Mouse (Mus musculus): ENCODE data around the gene Zbtb45. TPM values are rescaled to one million over a fixed set of nuclear protein-coding genes. Genes with fewer than 3 reads are reported as not detected.

The Zbtb45 gene
- total and polyA plus RNA-seq, 3 experiments: 6.8 to 14.1 (median 9.3) TPM

GRCm38 (mm10) chr7:13053501-13053900, 43.7 kb upstream of the Zbtb45 start:
- TF ChIP-seq EP300 (IDR thresholded peaks at IDR 0.05; ENCODE audit: insufficient read depth, low read depth, low read length): no peak
- TF ChIP-seq CTCF (IDR thresholded peaks at IDR 0.05): no peak
- TF ChIP-seq POLR2A (IDR thresholded peaks at IDR 0.05; ENCODE audit: insufficient read depth, low read depth, low read length): no peak
- no peaks in the 10 kb centered on the region for H3K36me3 ChIP-seq (ENCODE audit: control insufficient read depth, insufficient read depth, low read length)
- DNase-seq: no peak
- peak overlapping the region; percentile 89; the same call in 1 of the 2 replicates for H3K27ac ChIP-seq
- WGBS: 91% methylated on average over 2 of the region's 2 CpGs
- no peak overlapping the region for H3K9ac ChIP-seq (ENCODE audit: low read depth, low read length)
- H3K79me2 ChIP-seq (replicated peaks; ENCODE audit: control insufficient read depth, insufficient read depth, low read length): no peaks in the 10 kb centered on the region
- peak overlapping the region; percentile 59 for H3K4me3 ChIP-seq
- intact Hi-C loops (cut with DNase I): loop anchor here (5.0 kb wide), 1 partner anchor 224 kb away; the partner anchor contains the start of genes Lig1 and Zswim9
- H3K4me1 ChIP-seq (ENCODE audit: control insufficient read depth, insufficient read depth, low read length): no peaks in the 10 kb centered on the region
- no peaks in the 10 kb centered on the region for H3K27me3 ChIP-seq (ENCODE audit: control insufficient read depth, insufficient read depth, low read length)

GRCm38 (mm10) chr7:13053001-13053400, 43.2 kb upstream of the Zbtb45 start:
- intact Hi-C loops (cut with DNase I): loop anchor here (5.0 kb wide), 1 partner anchor 224 kb away; the partner anchor contains the start of genes Lig1 and Zswim9
- Histone ChIP-seq H3K79me2 (replicated peaks; ENCODE audit: control insufficient read depth, insufficient read depth, low read length) (no peaks in the 10 kb centered on the region), H3K4me3 (no peak overlapping the region), H3K36me3 (ENCODE audit: control insufficient read depth, insufficient read depth, low read length) (no peaks in the 10 kb centered on the region), H3K27ac (no peak overlapping the region), H3K9ac (ENCODE audit: low read depth, low read length) (no peak overlapping the region), H3K4me1 (ENCODE audit: control insufficient read depth, insufficient read depth, low read length) (no peaks in the 10 kb centered on the region), H3K27me3 (ENCODE audit: control insufficient read depth, insufficient read depth, low read length) (no peaks in the 10 kb centered on the region)
- no peak for DNase-seq
- WGBS: 88% methylated on average over 13 of the region's 13 CpGs
- TF ChIP-seq EP300 (IDR thresholded peaks at IDR 0.05; ENCODE audit: insufficient read depth, low read depth, low read length) (no peak), CTCF (IDR thresholded peaks at IDR 0.05) (no peak), POLR2A (IDR thresholded peaks at IDR 0.05; ENCODE audit: insufficient read depth, low read depth, low read length) (no peak)

DNA sequence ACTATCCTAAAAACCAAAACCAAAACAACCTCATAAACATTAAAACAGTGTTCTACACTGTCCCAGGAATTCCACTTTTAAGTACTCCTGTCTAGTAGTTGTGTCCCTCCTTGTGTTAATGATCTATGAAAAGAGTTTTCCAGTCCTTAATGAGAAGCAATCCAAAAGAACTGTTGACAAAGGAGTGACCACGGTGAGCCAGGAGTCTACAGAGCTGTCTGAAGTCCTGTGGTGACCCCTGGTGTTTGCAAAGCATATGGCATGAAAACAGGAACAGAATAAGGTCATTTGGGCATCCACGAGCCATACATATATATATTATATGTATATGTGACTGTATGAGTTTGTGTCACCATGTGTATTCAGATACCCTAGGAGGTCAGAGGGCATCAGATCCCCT, 36.2 kb upstream of the Zbtb45 start:
- WGBS: 0% methylated on average over 2 of the region's 2 CpGs
- intact Hi-C loops (cut with DNase I): loop anchor here (1.0 to 10.0 kb wide), 3 partner anchors 37 to 137 kb away; partner anchors contain the start of gene Zfp324
- no peaks in the 10 kb centered on the region for H3K36me3 ChIP-seq (ENCODE audit: control insufficient read depth, insufficient read depth, low read length)
- H3K9ac ChIP-seq (ENCODE audit: low read depth, low read length): no peak overlapping the region
- TF ChIP-seq POLR2A (IDR thresholded peaks at IDR 0.05; ENCODE audit: insufficient read depth, low read depth, low read length) (no peak), EP300 (IDR thresholded peaks at IDR 0.05; ENCODE audit: insufficient read depth, low read depth, low read length) (peak; percentile 76; the same call in 1 of the 2 replicates), CTCF (IDR thresholded peaks at IDR 0.05) (peak; percentile 91)
- H3K4me3 ChIP-seq: no peak overlapping the region
- no peak overlapping the region for H3K27ac ChIP-seq
- H3K4me1 ChIP-seq (ENCODE audit: control insufficient read depth, insufficient read depth, low read length): no peaks in the 10 kb centered on the region
- no peaks in the 10 kb centered on the region for H3K79me2 ChIP-seq (replicated peaks; ENCODE audit: control insufficient read depth, insufficient read depth, low read length)
- peak in 1 of 2 experiments; percentile 58 for DNase-seq
- peaks cover 15% of the 10 kb centered on the region for H3K27me3 ChIP-seq (ENCODE audit: control insufficient read depth, insufficient read depth, low read length)

- Histone ChIP-seq H3K36me3 (ENCODE audit: control insufficient read depth, insufficient read depth, low read length) (no peaks in the 10 kb centered on the region), H3K27me3 (ENCODE audit: control insufficient read depth, insufficient read depth, low read length) (peaks cover 15% of the 10 kb centered on the region), H3K4me1 (ENCODE audit: control insufficient read depth, insufficient read depth, low read length) (no peaks in the 10 kb centered on the region), H3K4me3 (peak overlapping the region; percentile 41; the same call in 1 of the 2 replicates), H3K9ac (ENCODE audit: low read depth, low read length) (peak overlapping the region; percentile 15), H3K79me2 (replicated peaks; ENCODE audit: control insufficient read depth, insufficient read depth, low read length) (no peaks in the 10 kb centered on the region), H3K27ac (no peak overlapping the region)
- no peak for TF ChIP-seq CTCF (IDR thresholded peaks at IDR 0.05)
- TF ChIP-seq POLR2A (IDR thresholded peaks at IDR 0.05; ENCODE audit: insufficient read depth, low read depth, low read length): no peak
- WGBS: 7% methylated on average over 23 of the region's 23 CpGs
- DNase-seq: peak in 1 of 2 experiments; percentile 6
- intact Hi-C loops (cut with DNase I): loop anchor here (10.0 kb wide), 1 partner anchor 79 kb away; the partner anchor contains the start of gene Zfp324
Observed at GRCm38 (mm10) chr7:13044254-13044625, 34.4 kb upstream of the Zbtb45 start.

- peak in 1 of 2 experiments; percentile 9 for DNase-seq
- peak overlapping the region; percentile 15 for H3K9ac ChIP-seq (ENCODE audit: low read depth, low read length)
- peak overlapping the region; percentile 41 for H3K4me3 ChIP-seq
- intact Hi-C loops (cut with DNase I): loop anchor here (10.0 kb wide), 1 partner anchor 79 kb away; the partner anchor contains the start of gene Zfp324
- peaks cover 15% of the 10 kb centered on the region for H3K27me3 ChIP-seq (ENCODE audit: control insufficient read depth, insufficient read depth, low read length)
- no peaks in the 10 kb centered on the region for H3K36me3 ChIP-seq (ENCODE audit: control insufficient read depth, insufficient read depth, low read length)
- 7% methylated on average over 88 of the region's 88 CpGs for WGBS
- H3K79me2 ChIP-seq (replicated peaks; ENCODE audit: control insufficient read depth, insufficient read depth, low read length): no peaks in the 10 kb centered on the region
- TF ChIP-seq POLR2A (IDR thresholded peaks at IDR 0.05; ENCODE audit: insufficient read depth, low read depth, low read length): no peak
- TF ChIP-seq CTCF (IDR thresholded peaks at IDR 0.05): no peak
- no peak for TF ChIP-seq EP300 (IDR thresholded peaks at IDR 0.05; ENCODE audit: insufficient read depth, low read depth, low read length)
- H3K4me1 ChIP-seq (ENCODE audit: control insufficient read depth, insufficient read depth, low read length): peaks cover 3% of the 10 kb centered on the region
- H3K27ac ChIP-seq: no peak overlapping the region
Observed at GRCm38 (mm10) chr7:13043445-13044253, 33.8 kb upstream of the Zbtb45 start.

GRCm38 (mm10) chr7:13043120-13043444, 33.2 kb upstream of the Zbtb45 start:
- Histone ChIP-seq H3K4me1 (ENCODE audit: control insufficient read depth, insufficient read depth, low read length) (peaks cover 4% of the 10 kb centered on the region), H3K9ac (ENCODE audit: low read depth, low read length) (no peak overlapping the region), H3K36me3 (ENCODE audit: control insufficient read depth, insufficient read depth, low read length) (no peaks in the 10 kb centered on the region), H3K27me3 (ENCODE audit: control insufficient read depth, insufficient read depth, low read length) (peaks cover 15% of the 10 kb centered on the region), H3K4me3 (no peak overlapping the region), H3K27ac (no peak overlapping the region), H3K79me2 (replicated peaks; ENCODE audit: control insufficient read depth, insufficient read depth, low read length) (no peaks in the 10 kb centered on the region)
- WGBS: 55% methylated on average over 16 of the region's 16 CpGs
- intact Hi-C loops (cut with DNase I): loop anchor here (10.0 kb wide), 1 partner anchor 78 kb away; the partner anchor contains the start of gene Zfp324
- TF ChIP-seq CTCF (IDR thresholded peaks at IDR 0.05) (no peak), EP300 (IDR thresholded peaks at IDR 0.05; ENCODE audit: insufficient read depth, low read depth, low read length) (no peak), POLR2A (IDR thresholded peaks at IDR 0.05; ENCODE audit: insufficient read depth, low read depth, low read length) (no peak)
- DNase-seq: peak in 1 of 2 experiments; percentile 2
